Mouse (Mus musculus) lung, adult 10 weeks (tissue): ENCODE data around the gene Olfr1253. TPM values are rescaled to one million over a fixed set of nuclear protein-coding genes. Genes with fewer than 3 reads are reported as not detected.

Experiments used
- polyA plus RNA-seq: library from polyadenylated mRNA; stranded (reverse); fragments of 350-450 nt; fragmentation: Illumina TruSeq; extraction: RNeasy Lipid Tissue Mini Kit (QIAGEN cat#74804); gene quantifications from one replicate; pipeline ENCODE4 v1.2.3, GENCODE M21; 2014; ENCODE audit warnings: low read depth, low replicate concordance; ENCODE audit not compliant: insufficient read depth

Olfr1253 gene
- not detected for polyA plus RNA-seq

DNA sequence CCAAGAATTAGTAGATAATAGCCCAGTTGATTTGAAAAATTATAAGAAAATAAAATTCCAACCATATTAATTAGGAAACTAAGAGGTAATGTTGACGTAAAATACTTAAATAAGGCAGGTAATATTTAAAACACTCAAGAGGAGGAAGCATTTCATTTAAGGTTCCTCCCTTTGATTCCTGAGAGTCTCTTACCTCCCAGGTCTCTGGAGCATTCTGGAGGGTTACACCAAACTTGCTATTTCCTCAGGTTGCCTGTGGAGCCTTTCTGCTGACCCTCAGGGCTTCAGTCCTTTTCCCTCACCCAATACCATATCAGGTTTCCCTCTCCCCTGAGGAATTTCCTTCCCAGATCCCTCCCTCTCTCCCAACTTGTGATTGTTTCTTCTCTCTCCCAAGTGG is at the start of gene Olfr1253:
TSS of gene Olfr1253 (minus strand) at position 101 of the 400 bp plus-strand sequence.

DNA sequence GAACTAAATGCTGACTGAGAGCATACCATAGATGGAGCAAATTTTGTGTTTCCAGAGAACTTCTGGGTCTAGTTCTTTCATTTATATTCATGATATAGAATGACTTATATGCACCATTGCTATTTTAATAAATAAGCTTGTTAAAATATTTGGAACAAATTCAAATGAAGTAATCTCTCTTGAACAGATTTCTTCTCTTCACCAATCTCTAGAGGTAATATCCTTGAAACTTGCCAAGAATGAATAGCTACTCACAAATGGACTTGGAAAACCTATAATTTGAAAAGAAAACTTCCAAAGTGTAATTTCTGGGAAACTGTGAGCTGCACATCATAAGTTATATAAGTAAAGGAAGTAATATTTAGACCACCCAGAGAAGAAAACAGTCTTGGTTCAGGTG is 36.6 kb upstream of the Olfr1253 start, which contains the start of gene Olfr1254:
TSS of gene Olfr1254 (minus strand) at position 101 of the 400 bp plus-strand sequence.

DNA sequence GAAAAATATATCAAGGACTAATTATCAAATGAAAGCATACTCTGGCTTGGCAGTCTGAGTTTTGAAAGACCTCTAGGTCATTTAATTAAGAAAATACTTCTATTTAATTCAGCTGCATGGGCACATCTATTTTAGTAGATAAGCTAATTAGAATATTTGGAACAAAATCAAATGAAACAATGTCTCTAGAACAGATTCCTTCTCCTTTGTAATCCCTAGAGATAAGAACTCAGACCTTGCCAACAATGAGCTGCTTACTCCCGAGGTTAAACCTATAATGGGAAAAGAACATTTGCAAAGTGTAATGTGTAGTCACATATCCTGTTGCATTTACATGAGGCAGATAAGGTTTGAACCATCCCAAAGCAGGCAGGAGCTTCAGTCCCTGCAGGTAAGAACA is 32.0 kb downstream of the Olfr1253 start, which contains the start of gene Olfr1252:
TSS of gene Olfr1252 (minus strand) at position 101 of the 400 bp plus-strand sequence.

Other genes with a start within 250 kb of the Olfr1253 start
- gene Olfr1243, start 225.6 kb downstream of the Olfr1253 start, polyA plus RNA-seq: not detected
- not detected for gene Olfr1245, start 178.6 kb downstream of the Olfr1253 start, polyA plus RNA-seq
- not detected for gene Olfr1246, start 163.9 kb downstream of the Olfr1253 start, polyA plus RNA-seq
- not detected for gene Olfr1247, start 143.0 kb downstream of the Olfr1253 start, polyA plus RNA-seq
- gene Olfr1248, start 138.8 kb downstream of the Olfr1253 start, polyA plus RNA-seq: not detected
- not detected for gene Olfr1249, start 122.1 kb downstream of the Olfr1253 start, polyA plus RNA-seq
- not detected for gene Olfr1250, start 95.6 kb downstream of the Olfr1253 start, polyA plus RNA-seq
- gene Olfr1251, start 85.2 kb downstream of the Olfr1253 start, polyA plus RNA-seq: not detected
- gene Olfr1252, start 32.1 kb downstream of the Olfr1253 start, polyA plus RNA-seq: not detected
- not detected for gene Olfr1254, start 36.5 kb upstream of the Olfr1253 start, polyA plus RNA-seq
- gene Olfr1255, start 55.0 kb upstream of the Olfr1253 start, polyA plus RNA-seq: not detected
- gene Olfr1256, start 84.5 kb upstream of the Olfr1253 start, polyA plus RNA-seq: not detected
- gene Olfr48, start 91.1 kb upstream of the Olfr1253 start, polyA plus RNA-seq: not detected
- gene Olfr1257, start 121.3 kb upstream of the Olfr1253 start, polyA plus RNA-seq: not detected
- not detected for gene Olfr1258, start 170.2 kb upstream of the Olfr1253 start, polyA plus RNA-seq
- gene Olfr1259, start 191.6 kb upstream of the Olfr1253 start, polyA plus RNA-seq: not detected
- gene Olfr1260, start 217.2 kb upstream of the Olfr1253 start, polyA plus RNA-seq: not detected
- gene Olfr1261, start 234.1 kb upstream of the Olfr1253 start, polyA plus RNA-seq: not detected
- not detected for gene Olfr1262, start 243.1 kb upstream of the Olfr1253 start, polyA plus RNA-seq